Mouse (Mus musculus): ENCODE results near the gene Tlr3. TPM values are rescaled to one million over a fixed set of nuclear protein-coding genes. Genes with fewer than 3 reads are reported as not detected.

Gene Tlr3
- total and polyA plus RNA-seq, 2 experiments from 2014 or later = 1.7 to 2.5 TPM

DNA sequence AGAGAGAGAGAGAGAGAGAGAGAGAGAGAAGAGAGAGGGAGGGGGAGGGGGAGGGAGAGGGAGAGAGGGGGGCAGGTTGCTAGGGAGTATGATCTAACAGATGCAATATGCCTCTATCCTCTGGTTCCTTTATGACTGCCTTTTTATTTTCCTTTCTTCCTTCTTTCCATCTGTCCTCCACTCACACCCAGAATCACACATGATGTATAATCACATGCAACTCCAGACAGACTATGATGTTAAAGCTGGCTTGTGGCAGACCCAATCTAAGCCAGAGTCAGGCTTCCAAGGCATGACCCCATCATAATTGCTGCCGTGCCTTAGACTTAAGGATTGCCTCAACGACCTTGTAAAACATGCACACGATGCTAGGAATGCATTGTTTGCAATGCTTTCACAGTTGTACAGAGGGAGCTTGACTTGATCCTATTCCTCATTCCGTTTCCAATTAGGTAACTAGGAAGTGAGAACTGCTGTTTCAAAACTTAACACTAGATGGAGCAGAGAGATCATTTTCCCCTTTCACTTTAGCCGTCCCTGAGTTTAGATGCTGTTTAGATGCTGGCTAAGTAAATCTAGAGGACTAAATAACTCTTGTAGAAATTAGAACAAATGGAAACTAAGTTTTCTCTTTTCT lies 28.1 kb upstream of the Tlr3 start:
- no peak overlapping the region for H3K4me3 ChIP-seq (ENCODE audit: low read depth, low read length)
- H3K4me1 ChIP-seq (ENCODE audit: insufficient read depth, low read length) = no peaks in the 10 kb centered on the region
- H3K9me3 ChIP-seq (ENCODE audit: low read length) = no peaks in the 10 kb centered on the region
- H3K4me2 ChIP-seq (ENCODE audit: low read depth, low read length, poor library complexity, severe bottlenecking) = peak overlapping the region; percentile 18; the same call in 1 of the 2 replicates
- 0 out of 2 replicates have a peak overlapping the region, but pooled peaks have one; percentile 19 for H3K9ac ChIP-seq (replicated peaks; ENCODE audit: low read length, poor library complexity, severe bottlenecking)
- H3K27ac ChIP-seq (ENCODE audit: low read depth, low read length) = no peak overlapping the region
- H3K27me3 ChIP-seq (ENCODE audit: insufficient read depth, low read length) = no peaks in the 10 kb centered on the region
- peak; percentile 82 for DNase-seq (ENCODE audit: low spot score)
- TF ChIP-seq CTCF (IDR thresholded peaks at IDR 0.05) = peak; percentile 94
- ATAC-seq (ENCODE audit: low FRiP score) = peak; percentile 62
- 6% methylated on average over 5 of the region's 5 CpGs for WGBS
- no peaks in the 10 kb centered on the region for H3K36me3 ChIP-seq (ENCODE audit: insufficient read depth, low read length)

GRCm38 (mm10) chr8:45420151-45420550 lies 9.3 kb upstream of the Tlr3 start:
- WGBS = 96% methylated on average over 7 of the region's 7 CpGs
- Histone ChIP-seq H3K9ac (replicated peaks; ENCODE audit: low read length, poor library complexity, severe bottlenecking) (no peak overlapping the region), H3K4me1 (ENCODE audit: insufficient read depth, low read length) (no peaks in the 10 kb centered on the region), H3K36me3 (ENCODE audit: insufficient read depth, low read length) (no peaks in the 10 kb centered on the region), H3K4me2 (ENCODE audit: low read depth, low read length, poor library complexity, severe bottlenecking) (no peak overlapping the region), H3K27me3 (ENCODE audit: insufficient read depth, low read length) (no peaks in the 10 kb centered on the region), H3K9me3 (ENCODE audit: low read length) (no peaks in the 10 kb centered on the region), H3K4me3 (ENCODE audit: low read depth, low read length) (no peak overlapping the region), H3K27ac (ENCODE audit: low read depth, low read length) (no peak overlapping the region)
- no peak for TF ChIP-seq CTCF (IDR thresholded peaks at IDR 0.05)
- DNase-seq (ENCODE audit: low spot score) (no peak), ATAC-seq (ENCODE audit: low FRiP score) (no peak)

GRCm38 (mm10) chr8:45414965-45415364 lies 4.1 kb upstream of the Tlr3 start:
- TF ChIP-seq CTCF (IDR thresholded peaks at IDR 0.05) = no peak
- Histone ChIP-seq H3K36me3 (ENCODE audit: insufficient read depth, low read length) (no peaks in the 10 kb centered on the region), H3K27ac (ENCODE audit: low read depth, low read length) (no peak overlapping the region), H3K4me1 (ENCODE audit: insufficient read depth, low read length) (no peaks in the 10 kb centered on the region), H3K27me3 (ENCODE audit: insufficient read depth, low read length) (no peaks in the 10 kb centered on the region), H3K9me3 (ENCODE audit: low read length) (no peaks in the 10 kb centered on the region), H3K4me3 (ENCODE audit: low read depth, low read length) (no peak overlapping the region), H3K9ac (replicated peaks; ENCODE audit: low read length, poor library complexity, severe bottlenecking) (no peak overlapping the region), H3K4me2 (ENCODE audit: low read depth, low read length, poor library complexity, severe bottlenecking) (no peak overlapping the region)
- 88% methylated on average over 7 of the region's 7 CpGs for WGBS
- no peak for DNase-seq (ENCODE audit: low spot score)
- ATAC-seq (ENCODE audit: low FRiP score) = no peak

GRCm38 (mm10) chr8:45410146-45410880 lies 567 bp downstream of the Tlr3 start:
- peak; percentile 56 for TF ChIP-seq CTCF (IDR thresholded peaks at IDR 0.05)
- peak overlapping the region; percentile 1; the same call in 1 of the 2 replicates for H3K27ac ChIP-seq (ENCODE audit: low read depth, low read length)
- H3K4me3 ChIP-seq (ENCODE audit: low read depth, low read length) = peak overlapping the region; percentile 22
- H3K4me2 ChIP-seq (ENCODE audit: low read depth, low read length, poor library complexity, severe bottlenecking) = peak overlapping the region; percentile 40
- ATAC-seq (ENCODE audit: low FRiP score) = peak; percentile 72
- H3K4me1 ChIP-seq (ENCODE audit: insufficient read depth, low read length) = no peaks in the 10 kb centered on the region
- DNase-seq (ENCODE audit: low spot score) = peak; percentile 67
- whole genome bisulfite sequencing = 8% methylated on average over 18 of the region's 18 CpGs
- H3K9ac ChIP-seq (replicated peaks; ENCODE audit: low read length, poor library complexity, severe bottlenecking) = no peak overlapping the region
- H3K9me3 ChIP-seq (ENCODE audit: low read length) = no peaks in the 10 kb centered on the region
- H3K27me3 ChIP-seq (ENCODE audit: insufficient read depth, low read length) = no peaks in the 10 kb centered on the region
- no peaks in the 10 kb centered on the region for H3K36me3 ChIP-seq (ENCODE audit: insufficient read depth, low read length)

- H3K27ac ChIP-seq (ENCODE audit: low read depth, low read length) = no peak overlapping the region
- H3K27me3 ChIP-seq (ENCODE audit: insufficient read depth, low read length) = no peaks in the 10 kb centered on the region
- 52% methylated on average over 4 of the region's 4 CpGs for WGBS
- peak overlapping the region; percentile 22 for H3K4me3 ChIP-seq (ENCODE audit: low read depth, low read length)
- no peak for ATAC-seq (ENCODE audit: low FRiP score)
- H3K9ac ChIP-seq (replicated peaks; ENCODE audit: low read length, poor library complexity, severe bottlenecking) = no peak overlapping the region
- H3K4me2 ChIP-seq (ENCODE audit: low read depth, low read length, poor library complexity, severe bottlenecking) = peak overlapping the region; percentile 40
- H3K4me1 ChIP-seq (ENCODE audit: insufficient read depth, low read length) = no peaks in the 10 kb centered on the region
- no peak for TF ChIP-seq CTCF (IDR thresholded peaks at IDR 0.05)
- no peak for DNase-seq (ENCODE audit: low spot score)
- no peaks in the 10 kb centered on the region for H3K36me3 ChIP-seq (ENCODE audit: insufficient read depth, low read length)
- H3K9me3 ChIP-seq (ENCODE audit: low read length) = no peaks in the 10 kb centered on the region
These were observed 1.2 kb downstream of the Tlr3 start for GRCm38 (mm10) chr8:45409702-45410101.

- DNase-seq (ENCODE audit: low spot score) = peak; percentile 12
These were observed 27.6 kb downstream of the Tlr3 start for GRCm38 (mm10) chr8:45383250-45383649.

More at GRCm38 (mm10) chr8:45383250-45383649, 27.6 kb downstream of the Tlr3 start:
- no peak for TF ChIP-seq CTCF (IDR thresholded peaks at IDR 0.05)
- H3K36me3 ChIP-seq (ENCODE audit: insufficient read depth, low read length) = no peaks in the 10 kb centered on the region
- H3K27me3 ChIP-seq (ENCODE audit: insufficient read depth, low read length) = no peaks in the 10 kb centered on the region
- no peak overlapping the region for H3K4me2 ChIP-seq (ENCODE audit: low read depth, low read length, poor library complexity, severe bottlenecking)
- no peak for ATAC-seq (ENCODE audit: low FRiP score)
- H3K9ac ChIP-seq (replicated peaks; ENCODE audit: low read length, poor library complexity, severe bottlenecking) = no peak overlapping the region
- WGBS = 50% methylated on average over 1 of the region's 1 CpGs
- H3K4me3 ChIP-seq (ENCODE audit: low read depth, low read length) = no peak overlapping the region
- no peaks in the 10 kb centered on the region for H3K9me3 ChIP-seq (ENCODE audit: low read length)
- peaks cover 4% of the 10 kb centered on the region; the same call in 1 of the 2 replicates for H3K4me1 ChIP-seq (ENCODE audit: insufficient read depth, low read length)
- H3K27ac ChIP-seq (ENCODE audit: low read depth, low read length) = no peak overlapping the region

Measured in midbrain, postnatal 0 days (tissue).